Mouse (Mus musculus): ENCODE data around the gene Gm20772. TPM values are rescaled to one million over a fixed set of nuclear protein-coding genes. Genes with fewer than 3 reads are reported as not detected.
"Not testable (repeated sequence)": the region's sequence is repeated elsewhere in the genome, so short reads cannot be mapped to it uniquely, and the experiment has no call there.

The Gm20772 gene
- total RNA-seq (2012; rRNA removed): not detected in 2 replicates
- total RNA-seq (2014; rRNA removed): not detected in 2 replicates
- polyA plus RNA-seq (2012; ENCODE audit: insufficient read length, low read depth): not detected in 2 replicates

- H3K9me3 ChIP-seq (replicated peaks; ENCODE audit: low read length); H3K4me2 ChIP-seq (ENCODE audit: insufficient read depth, low read depth, poor library complexity, severe bottlenecking); H3K9ac ChIP-seq (ENCODE audit: insufficient read depth, low read depth); H3K27me3 ChIP-seq (replicated peaks); in situ Hi-C loops (cut with MboI; ENCODE audit: low pct_ligation_motif_present, low pct_unique_long_range_greater_than_20kb, low sequenced_read_pairs); DNase-seq (ENCODE audit: extremely low read depth); dilution Hi-C loops (cut with MboI; ENCODE audit: extremely low pct_ligation_motif_present, extremely low pct_unique_long_range_greater_than_20kb, low sequenced_read_pairs); H3K4me1 ChIP-seq (ENCODE audit: control insufficient read depth in 1 of 2, insufficient read depth in 2 of 2); H3K36me3 ChIP-seq (replicated peaks in 1 of 2; ENCODE audit: control insufficient read depth in 1 of 2, insufficient read depth in 1 of 2, low read length in 1 of 2); H3K27ac ChIP-seq (ENCODE audit: insufficient read depth, low read depth); H3K4me3 ChIP-seq (replicated peaks in 1 of 3; ENCODE audit: low read depth in 2 of 3, low read length in 2 of 3, poor library complexity in 1 of 3); H3K79me2 ChIP-seq (replicated peaks; ENCODE audit: control insufficient read depth, extremely low read depth, insufficient read depth, poor library complexity, severe bottlenecking): not testable (repeated sequence)
Observed at GRCm38 (mm10) chrY:17874441-17874840, at the start of gene Gm20772, which contains the start of gene Gm20831. TSS of gene Gm20772 (plus strand) at chrY:17874741. TSS of gene Gm20831 (plus strand) at chrY:17874741.

- H3K27me3 ChIP-seq (replicated peaks); H3K9me3 ChIP-seq (replicated peaks; ENCODE audit: low read length); in situ Hi-C loops (cut with MboI; ENCODE audit: low pct_ligation_motif_present, low pct_unique_long_range_greater_than_20kb, low sequenced_read_pairs); H3K27ac ChIP-seq (ENCODE audit: insufficient read depth, low read depth); H3K9ac ChIP-seq (ENCODE audit: insufficient read depth, low read depth); H3K79me2 ChIP-seq (replicated peaks; ENCODE audit: control insufficient read depth, extremely low read depth, insufficient read depth, poor library complexity, severe bottlenecking); H3K36me3 ChIP-seq (replicated peaks in 1 of 2; ENCODE audit: control insufficient read depth in 1 of 2, insufficient read depth in 1 of 2, low read length in 1 of 2); H3K4me3 ChIP-seq (replicated peaks in 1 of 3; ENCODE audit: low read depth in 2 of 3, low read length in 2 of 3, poor library complexity in 1 of 3); DNase-seq (ENCODE audit: extremely low read depth); H3K4me2 ChIP-seq (ENCODE audit: insufficient read depth, low read depth, poor library complexity, severe bottlenecking); dilution Hi-C loops (cut with MboI; ENCODE audit: extremely low pct_ligation_motif_present, extremely low pct_unique_long_range_greater_than_20kb, low sequenced_read_pairs); H3K4me1 ChIP-seq (ENCODE audit: control insufficient read depth in 1 of 2, insufficient read depth in 2 of 2): not testable (repeated sequence)
Observed at GRCm38 (mm10) chrY:17846166-17846565, 28.4 kb upstream of the Gm20772 start, which contains the start of gene Gm21904. TSS of gene Gm21904 (minus strand) at chrY:17846266.

Other genes starting within 250 kb of the Gm20772 start
- gene Gm21904, start 28.5 kb upstream of the Gm20772 start, total RNA-seq (2012; rRNA removed): not detected in 2 replicates
- gene Gm21904, start 28.5 kb upstream of the Gm20772 start, total RNA-seq (2014; rRNA removed): not detected in 2 replicates
- not detected in 2 replicates for gene Gm21904, start 28.5 kb upstream of the Gm20772 start, polyA plus RNA-seq (2012; ENCODE audit: insufficient read length, low read depth)
- not detected in 2 replicates for gene Gm20831, start within 50 bp of the Gm20772 start, total RNA-seq (2012; rRNA removed)
- not detected in 2 replicates for gene Gm20831, start within 50 bp of the Gm20772 start, total RNA-seq (2014; rRNA removed)
- not detected in 2 replicates for gene Gm20831, start within 50 bp of the Gm20772 start, polyA plus RNA-seq (2012; ENCODE audit: insufficient read length, low read depth)
- not detected in 2 replicates for gene Srsy, start 62.6 kb downstream of the Gm20772 start, total RNA-seq (2012; rRNA removed)
- gene Srsy, start 62.6 kb downstream of the Gm20772 start, total RNA-seq (2014; rRNA removed): not detected in 2 replicates
- gene Srsy, start 62.6 kb downstream of the Gm20772 start, polyA plus RNA-seq (2012; ENCODE audit: insufficient read length, low read depth): not detected in 2 replicates
- gene Gm21764, start 187.1 kb downstream of the Gm20772 start, total RNA-seq (2012; rRNA removed): not detected in 2 replicates
- not detected in 2 replicates for gene Gm21764, start 187.1 kb downstream of the Gm20772 start, total RNA-seq (2014; rRNA removed)
- gene Gm21764, start 187.1 kb downstream of the Gm20772 start, polyA plus RNA-seq (2012; ENCODE audit: insufficient read length, low read depth): not detected in 2 replicates
- gene Ssty1, start 214.4 kb downstream of the Gm20772 start, total RNA-seq (2012; rRNA removed): not detected in 2 replicates
- gene Ssty1, start 214.4 kb downstream of the Gm20772 start, total RNA-seq (2014; rRNA removed): not detected in 2 replicates
- gene Ssty1, start 214.4 kb downstream of the Gm20772 start, polyA plus RNA-seq (2012; ENCODE audit: insufficient read length, low read depth): not detected in 2 replicates